Mouse (Mus musculus) forebrain, embryonic 11.5 days (tissue): ENCODE measurements around the gene Cdk15. TPM values are rescaled to one million over a fixed set of nuclear protein-coding genes. Genes with fewer than 3 reads are reported as not detected.
A peak's percentile ranks its signal among the peaks of the same experiment; 100 is the strongest.

Experiments used
- ATAC-seq: fragments of 200-750 bp; cut with Nextera tagmentation; replicated peaks from 2 replicates; pipeline ENCODE4 v1.8.0; 2017; ENCODE audit warnings: moderate TSS enrichment; ENCODE audit not compliant: low FRiP score
- DNase-seq: peaks from one replicate; pipeline ENCODE4 v3.0.0-alpha.2; 2017; ENCODE audit warnings: low spot score
- H3K27ac ChIP-seq: fragments of 300-500 bp; sonication (generic); 2 replicates; pipeline ENCODE4 v1.5.1; 2014; ENCODE audit warnings: low read depth, low read length
- H3K27me3 ChIP-seq: fragments of 300-500 bp; sonication (generic); 2 replicates; pipeline ENCODE4 v1.6.1; 2014; ENCODE audit warnings: mild to moderate bottlenecking, low read length, mixed read lengths; ENCODE audit not compliant: control insufficient read depth, insufficient read depth
- H3K36me3 ChIP-seq: fragments of 300-500 bp; sonication (generic); 2 replicates; pipeline ENCODE4 v1.6.1; 2014; ENCODE audit warnings: mild to moderate bottlenecking, low read length, moderate library complexity, mixed read lengths; ENCODE audit not compliant: control insufficient read depth, insufficient read depth
- H3K4me1 ChIP-seq: fragments of 300-500 bp; sonication (generic); replicated peaks from 2 replicates; pipeline ENCODE4 v1.6.1; 2014; ENCODE audit warnings: low read length, mixed read lengths; ENCODE audit not compliant: control insufficient read depth, insufficient read depth
- H3K4me2 ChIP-seq: fragments of 300-500 bp; sonication (generic); 2 replicates; pipeline ENCODE4 v1.6.1; 2014; ENCODE audit warnings: low read depth, mild to moderate bottlenecking, low read length, moderate library complexity, mixed read lengths; ENCODE audit not compliant: severe bottlenecking
- H3K4me3 ChIP-seq: fragments of 300-500 bp; sonication (generic); 2 replicates; pipeline ENCODE4 v1.5.1; 2014; ENCODE audit warnings: low read depth, low read length
- H3K9ac ChIP-seq: fragments of 300-500 bp; sonication (generic); 2 replicates; pipeline ENCODE4 v1.6.1; 2014; ENCODE audit warnings: low read length
- H3K9me3 ChIP-seq: fragments of 300-500 bp; sonication (generic); 2 replicates; pipeline ENCODE4 v1.6.1; 2016; ENCODE audit warnings: low read length, mixed read lengths; ENCODE audit not compliant: control insufficient read depth
- WGBS: fragments of 180-500 bp; shearing (Covaris S2); extraction: QIAGEN DNeasy Blood & Tissue Kit; methylation state at CpG from one replicate; pipeline ENCODE4 v1.1.7; 2014; 5-methylcytosine and 5-hydroxymethylcytosine counted together
- polyA plus RNA-seq: library from polyadenylated mRNA; unstranded; fragments of >200 nt; fragmentation: Nextera tagmentation; extraction: Ambion mirVana; gene quantifications from 2 replicates; pipeline ENCODE4 v1.2.1, GENCODE M21; 2014

The Cdk15 gene
- polyA plus RNA-seq, 1 experiment from 2014 or later = 0.60 TPM

DNA sequence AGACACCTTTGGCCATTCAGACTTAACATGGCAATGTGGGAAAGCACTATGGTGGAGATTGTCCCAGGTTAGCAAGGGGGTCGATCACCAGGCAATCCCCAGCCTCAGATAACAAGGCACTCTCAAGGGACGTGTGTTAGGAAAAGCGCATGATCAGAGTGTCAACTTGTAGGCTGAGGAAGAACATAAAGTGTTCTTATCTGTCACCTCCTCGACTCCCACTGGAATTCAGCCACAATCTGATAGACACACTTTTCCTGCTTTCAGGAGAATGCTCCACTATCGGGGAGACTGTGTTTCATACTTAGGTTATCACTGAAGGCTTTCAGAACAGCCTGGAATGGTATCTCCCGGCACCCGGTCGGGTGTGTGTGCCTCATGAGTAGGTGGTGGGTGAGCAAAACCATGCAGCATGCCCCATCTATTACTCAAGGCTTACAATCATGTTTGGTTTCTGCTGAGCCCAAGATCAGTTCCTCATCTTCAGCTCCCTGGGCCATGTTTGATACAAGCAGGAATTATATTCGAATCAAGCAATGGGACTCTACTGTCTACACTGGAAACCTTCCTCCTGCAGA, 107.8 kb downstream of the Cdk15 start:
- Histone ChIP-seq H3K4me1 (peaks cover 2% of the 10 kb centered on the region; the same call in 1 of the 2 replicates), H3K27ac (no peak overlapping the region), H3K27me3 (no peaks in the 10 kb centered on the region), H3K9ac (no peak overlapping the region), H3K4me3 (no peak overlapping the region), H3K36me3 (no peaks in the 10 kb centered on the region), H3K4me2 (no peak overlapping the region), H3K9me3 (no peaks in the 10 kb centered on the region)
- ATAC-seq (no peak), DNase-seq (no peak)
- WGBS = 88% methylated on average over 9 of the region's 9 CpGs

DNA sequence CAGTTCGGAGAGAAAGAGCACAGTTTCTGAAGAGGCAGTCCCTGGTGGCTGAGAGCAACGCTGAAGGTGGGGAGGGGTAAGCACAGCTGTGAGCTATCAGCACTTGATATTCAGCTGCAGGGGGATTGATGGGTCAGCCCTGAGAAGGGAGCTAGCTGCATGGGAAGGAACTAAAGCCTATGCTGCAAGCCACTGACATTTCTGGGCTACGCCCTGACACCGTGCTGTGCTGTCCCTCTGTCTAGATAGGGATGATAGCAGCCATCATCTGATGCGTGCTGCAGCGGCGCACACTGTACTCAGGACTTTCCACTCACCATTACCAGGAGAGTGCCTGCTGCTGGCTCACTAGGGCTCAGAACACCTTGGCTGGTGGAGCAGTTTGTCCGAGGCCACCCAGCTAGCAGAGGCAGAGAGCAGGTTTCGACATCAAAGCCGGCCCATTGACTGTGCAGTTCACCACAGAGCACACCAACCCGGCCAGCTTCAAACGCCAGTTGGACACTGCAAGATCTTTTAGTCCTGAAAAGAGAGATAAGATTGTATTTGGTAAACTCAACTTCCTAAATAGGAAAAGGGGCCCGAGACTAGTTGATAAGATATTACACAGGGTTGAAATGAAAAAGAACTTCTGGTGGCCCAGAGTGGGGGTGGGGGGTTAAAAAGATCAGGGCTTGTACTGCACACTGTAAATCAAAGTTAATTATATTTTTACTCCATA, 111.4 kb downstream of the Cdk15 start:
- H3K9me3 ChIP-seq = no peaks in the 10 kb centered on the region
- ATAC-seq (no peak), DNase-seq (no peak)
- H3K36me3 ChIP-seq = no peaks in the 10 kb centered on the region
- no peak overlapping the region for H3K27ac ChIP-seq
- 37% methylated on average over 13 of the region's 13 CpGs for WGBS
- H3K4me1 ChIP-seq = peaks cover 2% of the 10 kb centered on the region; the same call in 1 of the 2 replicates
- no peak overlapping the region for H3K9ac ChIP-seq
- no peaks in the 10 kb centered on the region for H3K27me3 ChIP-seq
- no peak overlapping the region for H3K4me2 ChIP-seq
- H3K4me3 ChIP-seq = no peak overlapping the region

DNA sequence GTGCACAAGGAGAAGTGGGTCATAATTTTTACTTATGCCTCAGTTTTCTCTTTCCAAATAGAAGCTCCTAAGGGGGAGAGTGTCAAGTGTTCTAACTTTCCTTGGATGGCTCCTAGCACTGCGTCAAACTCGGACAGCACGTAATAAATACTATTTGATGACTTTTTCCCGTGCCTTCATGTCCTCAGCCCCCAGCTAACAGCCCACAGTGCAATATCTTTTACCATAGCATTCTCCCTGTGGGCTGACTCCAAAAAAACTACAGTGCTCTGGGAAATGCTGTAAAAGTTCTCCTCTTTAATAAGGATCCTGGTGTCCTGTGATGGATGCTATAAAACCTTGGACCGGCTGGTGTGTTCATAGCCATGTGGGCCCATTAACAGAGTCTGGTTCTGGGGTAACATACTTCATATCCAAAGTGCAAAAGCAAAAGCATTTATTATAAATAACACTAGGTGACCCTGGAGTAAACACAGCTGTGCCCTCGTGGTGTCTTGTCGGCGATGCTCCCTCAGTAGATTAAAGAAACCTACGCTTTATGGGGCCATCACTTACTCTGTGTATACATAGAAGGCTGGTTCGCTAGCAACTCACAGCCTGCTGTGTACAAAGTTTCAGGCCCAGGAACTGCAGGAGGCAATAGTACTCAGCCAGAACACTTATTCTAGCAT, 112.1 kb downstream of the Cdk15 start:
- H3K4me1 ChIP-seq = peaks cover 2% of the 10 kb centered on the region; the same call in 1 of the 2 replicates
- DNase-seq = no peak
- H3K4me3 ChIP-seq = no peak overlapping the region
- 86% methylated on average over 10 of the region's 10 CpGs for WGBS
- H3K9ac ChIP-seq = no peak overlapping the region
- no peak overlapping the region for H3K27ac ChIP-seq
- no peaks in the 10 kb centered on the region for H3K36me3 ChIP-seq
- no peak for ATAC-seq
- H3K27me3 ChIP-seq = no peaks in the 10 kb centered on the region
- H3K4me2 ChIP-seq = no peak overlapping the region
- H3K9me3 ChIP-seq = no peaks in the 10 kb centered on the region

DNA sequence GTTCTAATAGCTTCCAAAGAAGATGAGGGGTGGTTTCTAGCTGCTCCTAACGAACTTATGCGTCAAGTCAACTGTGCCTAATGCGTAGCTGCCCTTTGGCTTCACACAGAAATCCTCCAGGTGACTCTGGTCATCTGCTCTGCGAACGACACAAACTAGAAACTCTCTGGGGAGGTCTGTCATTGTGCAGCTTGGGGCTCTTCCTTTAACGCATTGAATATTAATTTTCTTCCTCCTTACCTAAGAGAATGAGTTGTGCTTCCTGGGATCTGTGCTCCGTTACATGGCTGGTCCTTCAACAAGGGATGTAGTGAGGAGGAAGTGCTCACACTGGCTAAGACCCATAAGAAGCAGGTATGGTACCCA, 112.6 kb downstream of the Cdk15 start:
- Histone ChIP-seq H3K4me2 (no peak overlapping the region), H3K27me3 (no peaks in the 10 kb centered on the region), H3K36me3 (no peaks in the 10 kb centered on the region), H3K4me3 (no peak overlapping the region), H3K9ac (no peak overlapping the region), H3K27ac (no peak overlapping the region), H3K9me3 (no peaks in the 10 kb centered on the region), H3K4me1 (peaks cover 2% of the 10 kb centered on the region; the same call in 1 of the 2 replicates)
- ATAC-seq (no peak), DNase-seq (no peak)
- WGBS = 64% methylated on average over 7 of the region's 7 CpGs

DNA sequence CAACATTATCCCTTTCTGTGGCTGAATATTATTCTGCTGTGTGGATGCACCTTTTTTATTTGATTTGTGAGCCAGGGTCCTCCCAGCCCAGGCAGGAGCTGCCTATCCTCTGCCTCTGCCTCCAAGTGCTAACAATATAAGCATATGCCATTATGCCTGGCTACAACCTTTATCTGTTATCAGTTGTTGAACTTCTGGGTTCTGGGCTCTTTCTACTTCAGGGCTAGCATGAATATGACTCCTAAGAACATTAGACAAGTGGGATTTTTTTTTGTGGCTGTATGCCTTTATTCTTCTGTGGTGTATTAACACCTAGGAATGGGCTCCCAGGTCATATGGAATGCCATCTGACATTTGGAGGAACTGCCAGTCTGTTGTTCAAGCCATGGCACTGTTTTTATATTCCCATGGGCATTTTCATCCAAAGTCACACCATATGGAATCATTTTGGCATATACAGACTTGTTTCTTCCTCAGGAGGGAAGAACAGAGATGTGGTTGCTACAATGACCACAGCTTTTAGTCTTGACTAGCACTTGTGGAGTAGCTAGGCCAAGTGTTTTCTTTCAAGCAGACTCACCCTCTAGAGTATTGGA, 113.7 kb downstream of the Cdk15 start:
- H3K9me3 ChIP-seq = no peaks in the 10 kb centered on the region
- no peak overlapping the region for H3K4me2 ChIP-seq
- H3K9ac ChIP-seq = no peak overlapping the region
- no peak for DNase-seq
- no peaks in the 10 kb centered on the region for H3K36me3 ChIP-seq
- no peak for ATAC-seq
- H3K27ac ChIP-seq = no peak overlapping the region
- peaks cover 2% of the 10 kb centered on the region; the same call in 1 of the 2 replicates for H3K4me1 ChIP-seq
- no peaks in the 10 kb centered on the region for H3K27me3 ChIP-seq
- H3K4me3 ChIP-seq = no peak overlapping the region

DNA sequence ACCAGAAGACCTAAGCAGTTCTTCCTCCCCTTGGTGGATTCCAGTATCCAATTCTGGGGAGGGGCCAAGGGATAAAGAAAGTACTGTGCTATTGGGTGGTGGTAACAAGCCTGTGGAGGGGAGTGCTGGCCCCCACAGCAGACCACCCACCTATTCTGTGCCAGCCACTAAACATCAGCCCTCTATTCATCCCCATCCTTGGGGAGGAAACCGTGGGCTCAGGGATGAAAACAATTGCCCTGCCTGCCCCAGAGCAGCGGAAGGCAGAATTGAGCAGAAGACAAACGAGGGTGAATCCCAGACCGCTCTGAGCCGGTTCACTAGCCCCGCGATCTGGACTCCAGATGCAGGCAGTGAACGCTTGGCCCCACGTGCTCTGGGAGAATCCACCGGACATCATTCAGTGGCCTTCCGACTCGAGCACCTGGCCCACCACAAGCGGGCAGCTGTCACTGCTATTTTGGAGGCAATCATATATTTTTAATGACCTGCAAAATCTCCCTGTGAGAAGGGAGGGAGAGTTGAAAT, 119.4 kb downstream of the Cdk15 start:
- Histone ChIP-seq H3K27ac (no peak overlapping the region), H3K4me3 (no peak overlapping the region)
- 2% methylated on average over 13 of the region's 13 CpGs for WGBS

DNA sequence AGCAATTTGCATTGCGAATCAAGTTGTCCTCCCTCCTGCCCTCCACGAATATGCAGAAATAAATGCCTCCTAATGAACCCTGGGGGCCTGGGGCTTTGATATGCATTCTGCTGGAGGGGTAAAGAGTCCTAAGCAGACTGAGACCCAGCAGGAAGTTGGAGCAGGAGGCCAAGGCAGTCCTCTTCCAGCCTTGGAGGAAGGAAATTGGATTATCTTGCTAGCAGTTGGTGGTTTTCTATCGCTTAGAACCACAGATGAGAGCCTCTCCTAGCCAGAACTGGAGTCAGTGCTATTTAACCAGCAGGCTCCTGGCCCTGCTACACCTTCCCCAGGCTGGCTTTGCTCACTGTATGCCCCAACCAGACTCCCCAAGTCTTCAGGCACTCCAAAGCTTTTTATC, 119.9 kb downstream of the Cdk15 start:
- H3K27me3 ChIP-seq = no peaks in the 10 kb centered on the region
- DNase-seq (no peak), ATAC-seq (no peak)
- H3K4me1 ChIP-seq = peaks cover 5% of the 10 kb centered on the region; the same call in 1 of the 2 replicates
- H3K36me3 ChIP-seq = no peaks in the 10 kb centered on the region
- no peaks in the 10 kb centered on the region for H3K9me3 ChIP-seq
- H3K27ac ChIP-seq = peak overlapping the region; percentile 12; the same call in 1 of the 2 replicates
- H3K9ac ChIP-seq = no peak overlapping the region; the same call in 1 of the 2 replicates
- H3K4me2 ChIP-seq = no peak overlapping the region
- H3K4me3 ChIP-seq = no peak overlapping the region
- WGBS = 11% methylated on average over 3 of the region's 3 CpGs

More for the DNA sequence above, 119.4 kb downstream of the Cdk15 start:
- ATAC-seq = 0 out of 2 replicates have a peak, but pooled peaks have one; percentile 39
- H3K9me3 ChIP-seq = no peaks in the 10 kb centered on the region
- peak; percentile 59 for DNase-seq
- H3K4me2 ChIP-seq = no peak overlapping the region
- no peaks in the 10 kb centered on the region for H3K27me3 ChIP-seq
- no peak overlapping the region for H3K9ac ChIP-seq
- no peaks in the 10 kb centered on the region for H3K36me3 ChIP-seq
- H3K4me1 ChIP-seq = peaks cover 5% of the 10 kb centered on the region; the same call in 1 of the 2 replicates

DNA sequence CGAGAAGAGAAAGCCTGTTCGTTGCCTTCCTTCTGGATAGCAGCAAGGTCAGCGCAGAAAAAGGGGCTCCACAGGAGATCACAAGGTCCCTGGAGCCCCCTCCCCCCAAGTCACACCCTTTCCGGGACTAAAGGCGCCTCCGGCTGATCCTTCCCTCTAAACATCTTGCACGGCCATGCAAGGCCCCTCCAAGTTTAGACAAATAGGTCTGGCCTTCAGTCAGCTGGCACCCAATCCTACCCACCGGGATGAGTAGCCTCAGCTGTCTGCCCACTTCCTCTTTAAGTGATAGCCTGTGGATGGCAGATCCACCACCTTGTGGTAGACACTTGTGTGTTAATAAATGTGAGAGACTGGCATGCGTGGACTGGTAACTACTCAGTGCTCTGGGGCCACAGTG, 120.6 kb downstream of the Cdk15 start:
- ATAC-seq (no peak), DNase-seq (no peak)
- Histone ChIP-seq H3K9me3 (no peaks in the 10 kb centered on the region), H3K4me3 (no peak overlapping the region), H3K36me3 (no peaks in the 10 kb centered on the region), H3K27me3 (no peaks in the 10 kb centered on the region), H3K4me2 (no peak overlapping the region), H3K27ac (no peak overlapping the region), H3K4me1 (peaks cover 5% of the 10 kb centered on the region; the same call in 1 of the 2 replicates), H3K9ac (no peak overlapping the region)
- WGBS = 82% methylated on average over 9 of the region's 9 CpGs
